Mouse (Mus musculus) limb, embryonic 11.5 days (tissue): ENCODE results near the gene Aspm. TPM values are rescaled to one million over a fixed set of nuclear protein-coding genes. Genes with fewer than 3 reads are reported as not detected.

Experiments used
- polyA plus RNA-seq: library from polyadenylated mRNA; unstranded; fragments of >200 nt; fragmentation: Nextera tagmentation; extraction: Ambion mirVana; gene quantifications from 2 replicates; pipeline ENCODE4 v1.2.1, GENCODE M21; 2014

Aspm gene
- polyA plus RNA-seq, 1 experiment from 2014 or later: 26.8 TPM

Other genes starting within 250 kb of the Aspm start
- 0.20 and 0.28 TPM in 2 replicates for gene Crb1, start 77.7 kb upstream of the Aspm start, polyA plus RNA-seq
- 13.4 and 14.8 TPM in 2 replicates for gene Zbtb41, start 32.5 kb upstream of the Aspm start, polyA plus RNA-seq
- gene F13b, start 46.9 kb downstream of the Aspm start, polyA plus RNA-seq: not detected in 2 replicates
- not detected in 2 replicates for gene Cfhr1, start 105.5 kb downstream of the Aspm start, polyA plus RNA-seq